Mouse (Mus musculus): ENCODE data around the gene Foxp1.

GRCm38 (mm10) chr6:99483556-99483955 lies 39.0 kb downstream of the Foxp1 start:
- TF ChIP-seq CTCF (IDR thresholded peaks at IDR 0.05; ENCODE audit: low read depth), result no peak
- TF ChIP-seq EP300 (IDR thresholded peaks at IDR 0.05; ENCODE audit: low read depth), result no peak
